Mouse (Mus musculus) megakaryocyte-erythroid progenitor cell, adult 5-6 weeks (primary cell): ENCODE results near the gene Gemin7. TPM values are rescaled to one million over a fixed set of nuclear protein-coding genes. Genes with fewer than 3 reads are reported as not detected.

ENCODE experiments used
- ATAC-seq: replicated peaks from 2 replicates; pipeline ENCODE4 v1.8.0; 2016; ENCODE audit warnings: mild to moderate bottlenecking, inconsistent platforms; ENCODE audit not compliant: severe bottlenecking, poor library complexity, low FRiP score, low TSS enrichment
- total RNA-seq, 2 experiments: library from RNA; stranded (forward) in 1 of 2; stranded (reverse) in 1 of 2; fragments of 200-1000, 215-1000 nt in 1 of 2; fragments of >200 nt in 1 of 2; fragmentation: Nextera tagmentation in 1 of 2; gene quantifications; 2 replicates each; pipeline ENCODE4 v1.2.3; 2014 to 2017

Gemin7 gene
- total RNA-seq, 2 experiments from 2014 or later, result 24.1 to 70.0 TPM

DNA sequence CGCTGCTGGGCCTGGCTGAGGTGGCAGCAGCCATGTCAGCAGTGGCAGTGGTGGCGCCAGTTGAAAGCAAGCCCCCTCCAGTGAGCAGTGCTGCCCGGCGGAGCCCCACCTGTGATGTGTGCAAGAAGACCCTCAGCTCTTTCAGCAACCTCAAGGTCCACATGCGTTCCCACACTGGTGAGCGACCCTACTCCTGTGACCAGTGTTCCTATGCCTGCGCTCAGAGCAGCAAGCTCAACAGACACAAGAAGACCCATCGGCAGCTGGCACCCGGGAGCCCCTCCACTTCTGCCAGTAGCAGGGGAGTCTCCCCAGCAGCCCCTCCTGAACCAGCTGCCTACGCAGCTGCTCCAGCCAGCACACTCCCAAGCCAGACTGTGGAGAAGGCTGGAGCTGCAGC is 2.4 kb upstream of the Gemin7 start:
- no peak for ATAC-seq

DNA sequence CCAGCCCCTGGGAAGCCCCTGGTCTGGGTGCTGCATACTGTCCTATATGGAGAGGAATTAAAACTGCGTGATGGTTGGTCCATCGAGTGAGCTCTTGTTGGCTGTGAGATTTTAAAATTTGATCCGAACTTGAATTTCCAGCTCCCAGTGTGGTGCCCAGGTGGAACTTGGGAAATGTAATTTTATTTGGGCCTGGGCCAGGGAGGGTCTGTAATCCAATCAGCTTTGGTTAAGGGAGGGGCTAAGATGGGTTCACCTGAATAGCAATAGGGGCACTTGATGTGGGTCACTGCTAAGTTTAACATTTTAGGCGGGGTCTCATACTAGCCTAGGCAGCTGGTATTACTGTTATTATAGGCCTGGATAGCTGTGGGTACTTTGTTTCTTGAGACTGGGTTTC is 1.0 kb upstream of the Gemin7 start:
- no peak for ATAC-seq

DNA sequence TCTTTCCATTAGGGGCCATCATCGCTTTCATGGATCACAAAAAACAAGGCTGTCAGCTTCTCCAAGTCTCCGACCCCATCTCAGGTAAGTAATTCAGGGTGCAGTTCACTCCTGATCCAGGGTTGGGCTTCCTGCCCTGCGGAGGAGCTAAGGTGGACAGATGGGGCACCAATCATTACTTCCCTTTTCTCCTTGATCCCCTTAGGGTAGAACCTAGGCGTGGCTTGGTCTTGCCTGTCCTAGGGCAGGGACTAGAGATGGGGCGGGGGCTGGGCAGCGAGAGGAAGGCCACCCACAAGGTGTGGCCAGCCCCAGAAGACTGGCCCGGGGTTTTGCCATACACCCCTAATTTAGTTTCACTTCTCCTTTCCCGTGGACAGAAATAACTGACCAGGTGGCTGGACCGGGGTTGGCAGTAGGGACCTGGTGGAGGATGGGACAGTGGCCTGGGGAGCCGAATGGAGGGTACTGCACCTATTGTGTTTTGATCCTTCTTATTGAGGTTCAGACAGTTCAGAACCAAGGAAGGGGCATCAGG is 551 bp upstream of the Gemin7 start:
- ATAC-seq, result peak; percentile 58

DNA sequence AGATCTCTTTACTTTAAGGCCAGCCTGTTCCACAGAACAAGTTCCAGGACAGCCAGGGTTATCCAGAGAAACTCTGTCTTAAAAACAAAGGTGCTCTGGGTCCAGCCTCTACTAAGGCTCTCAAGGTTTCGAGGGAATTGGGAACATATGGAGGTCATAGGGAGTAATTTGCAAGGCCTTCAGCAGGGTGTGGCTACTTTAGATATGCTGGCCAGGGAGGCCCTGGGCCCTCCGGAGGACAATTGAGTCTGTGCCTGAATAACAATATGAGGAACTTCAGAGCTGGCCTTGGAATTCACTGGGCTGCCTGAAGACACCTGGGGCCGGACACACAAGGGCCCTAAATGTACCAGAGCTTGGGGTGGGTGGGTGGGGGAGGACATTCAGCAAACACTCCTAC is 1.8 kb downstream of the Gemin7 start:
- no peak for ATAC-seq

DNA sequence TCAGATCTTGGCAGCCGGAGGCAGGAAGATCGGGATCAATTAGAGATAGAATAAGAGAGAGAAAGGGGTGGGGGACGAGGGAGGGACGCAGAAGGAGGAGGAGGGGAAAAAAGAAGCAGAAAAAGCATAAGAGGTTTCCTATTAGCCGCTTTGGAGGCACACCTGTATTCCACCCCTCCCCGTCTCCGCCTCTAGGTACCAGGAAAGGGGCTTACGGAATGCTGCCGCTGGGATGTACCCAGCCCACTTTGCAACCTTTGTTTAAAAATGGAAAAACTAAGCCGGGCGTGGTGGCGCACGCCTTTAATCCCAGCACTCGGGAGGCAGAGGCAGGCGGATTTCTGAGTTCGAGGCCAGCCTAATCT is 3.6 kb downstream of the Gemin7 start:
- no peak for ATAC-seq

DNA sequence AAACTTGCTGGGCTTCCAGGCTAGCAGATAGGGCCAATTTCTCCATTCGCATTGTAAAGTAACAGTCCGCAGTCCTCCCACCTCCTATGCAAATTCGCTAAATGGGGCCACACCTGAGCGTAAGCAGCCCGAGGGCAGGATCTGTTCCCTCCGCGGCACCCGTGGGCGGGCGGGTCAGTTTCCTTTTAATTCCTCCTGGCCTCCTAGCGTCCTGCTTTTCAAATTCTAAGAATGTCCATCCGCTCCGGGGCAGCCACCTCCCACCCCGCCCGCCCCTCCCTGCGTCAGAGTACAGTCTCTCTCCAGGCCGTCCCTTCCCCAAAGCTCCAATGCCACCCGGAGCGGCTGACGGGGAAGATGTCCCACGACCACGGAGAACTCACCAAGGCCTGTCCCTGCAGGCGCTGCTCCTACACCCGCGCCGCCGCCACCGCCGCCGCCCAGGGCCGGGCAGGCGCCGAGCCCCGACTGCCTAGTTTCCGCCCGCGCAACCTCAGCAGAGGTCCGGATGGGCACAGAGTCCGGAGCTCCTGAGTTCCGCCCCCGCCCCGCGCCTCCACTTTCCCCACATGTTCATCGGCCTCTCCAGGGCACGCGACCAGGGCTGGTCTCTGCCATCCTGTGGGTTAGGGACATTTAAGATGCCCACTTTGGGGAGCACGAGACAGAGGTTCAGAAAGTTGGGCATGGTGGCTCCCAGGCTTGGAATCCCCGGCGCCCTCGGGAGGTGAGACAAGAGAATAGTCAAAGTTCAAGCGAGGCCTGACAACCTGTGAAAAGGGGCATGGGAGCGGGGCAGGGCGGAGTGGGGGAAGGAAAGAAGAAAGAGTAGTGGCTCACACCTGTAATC is 4.2 kb downstream of the Gemin7 start:
- ATAC-seq, result peak; percentile 64

DNA sequence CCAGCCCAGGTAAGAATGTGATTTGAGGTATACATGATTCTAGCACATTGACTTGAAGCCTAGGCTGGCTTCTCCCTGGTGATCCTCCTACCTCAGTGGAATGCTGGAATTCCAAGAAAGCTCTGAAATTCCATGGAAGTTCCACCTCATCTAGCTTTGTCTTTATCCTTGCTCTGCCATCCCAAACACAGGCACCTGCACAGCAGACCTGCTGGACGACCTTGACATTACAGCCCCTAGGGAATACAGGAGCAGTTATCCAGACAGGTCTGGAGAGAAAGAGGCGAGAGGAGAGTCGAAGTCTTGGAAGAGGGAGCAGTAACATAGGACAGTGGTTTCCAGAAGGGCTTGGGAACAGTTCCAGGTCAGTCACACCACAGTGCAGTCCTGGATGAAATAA is 7.7 kb downstream of the Gemin7 start:
- ATAC-seq, result no peak

DNA sequence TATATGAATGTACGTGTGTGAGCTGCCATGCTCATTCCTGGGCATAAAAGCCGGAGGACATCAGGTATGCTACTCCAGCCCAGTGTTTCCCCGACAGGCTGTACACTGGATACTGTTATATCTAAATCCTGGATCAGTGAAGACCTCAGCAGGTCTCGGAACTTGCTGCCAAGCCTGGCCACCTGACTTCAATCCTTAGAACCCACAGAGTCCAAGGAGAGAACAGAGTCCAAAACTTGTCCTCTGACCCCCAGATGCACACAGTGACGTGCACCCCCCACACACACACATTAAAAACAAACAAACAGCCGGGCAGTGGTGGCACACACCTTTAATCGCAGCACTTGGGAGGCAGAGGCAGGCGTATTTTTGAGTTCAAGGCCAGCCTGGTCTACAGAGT is 10.0 kb downstream of the Gemin7 start:
- ATAC-seq, result no peak

DNA sequence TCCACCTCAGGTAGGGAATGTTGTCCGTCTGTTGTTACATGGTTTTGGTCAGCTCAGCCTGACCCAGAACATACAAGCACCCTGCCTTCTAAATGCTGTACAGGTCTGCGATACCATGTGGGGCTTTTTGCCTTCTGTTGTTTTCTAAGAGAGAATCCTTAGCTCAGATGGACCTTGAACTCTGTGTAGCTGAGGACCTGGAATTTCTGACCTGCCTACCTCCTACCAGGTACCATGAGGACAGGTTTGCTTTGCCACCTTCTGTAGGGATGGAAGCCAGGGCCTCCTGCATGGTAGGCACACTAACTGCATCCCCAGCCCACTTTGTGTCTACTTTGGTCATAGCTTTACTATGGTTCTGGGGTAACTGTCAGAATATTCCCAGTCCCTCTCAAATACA is 11.6 kb downstream of the Gemin7 start:
- no peak for ATAC-seq

DNA sequence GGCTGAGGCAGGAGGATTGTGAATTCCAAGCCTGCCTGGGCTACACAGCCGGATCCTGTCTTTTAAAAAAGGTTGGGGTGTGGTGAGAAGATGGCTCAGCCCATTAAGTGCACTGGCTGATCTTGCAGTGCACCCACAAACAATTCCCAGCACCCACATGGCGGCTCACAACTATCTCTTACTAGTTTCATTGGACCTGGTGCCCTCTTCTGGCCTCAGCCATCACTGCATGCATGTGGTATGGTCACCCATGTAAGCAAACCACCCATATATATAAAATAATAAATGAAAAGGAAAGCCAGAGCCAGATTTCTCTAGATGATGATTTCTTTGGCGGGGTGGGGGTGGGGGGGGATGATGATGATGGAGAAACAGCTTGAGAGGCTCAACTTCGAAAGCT is 12.9 kb downstream of the Gemin7 start:
- no peak for ATAC-seq

DNA sequence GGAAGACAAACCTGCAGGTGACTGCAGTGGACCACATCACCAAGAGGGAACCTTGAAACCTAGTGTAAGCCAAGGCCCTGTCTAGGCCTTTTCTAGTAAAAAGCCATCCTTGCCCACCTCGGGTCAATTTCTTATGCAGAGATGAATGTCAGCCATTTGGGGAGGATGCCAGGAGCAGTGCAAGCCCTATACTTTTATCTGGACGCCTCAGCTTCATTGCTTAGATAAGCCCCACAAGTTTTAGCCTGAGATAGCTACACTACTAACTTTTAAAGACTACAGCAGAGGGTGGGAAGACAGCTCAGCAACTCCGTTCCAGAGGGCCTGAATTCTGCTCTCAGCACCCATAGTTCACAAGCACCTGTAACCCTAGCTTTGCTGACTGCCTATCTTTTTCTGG is 13.5 kb downstream of the Gemin7 start:
- ATAC-seq, result peak; percentile 73

DNA sequence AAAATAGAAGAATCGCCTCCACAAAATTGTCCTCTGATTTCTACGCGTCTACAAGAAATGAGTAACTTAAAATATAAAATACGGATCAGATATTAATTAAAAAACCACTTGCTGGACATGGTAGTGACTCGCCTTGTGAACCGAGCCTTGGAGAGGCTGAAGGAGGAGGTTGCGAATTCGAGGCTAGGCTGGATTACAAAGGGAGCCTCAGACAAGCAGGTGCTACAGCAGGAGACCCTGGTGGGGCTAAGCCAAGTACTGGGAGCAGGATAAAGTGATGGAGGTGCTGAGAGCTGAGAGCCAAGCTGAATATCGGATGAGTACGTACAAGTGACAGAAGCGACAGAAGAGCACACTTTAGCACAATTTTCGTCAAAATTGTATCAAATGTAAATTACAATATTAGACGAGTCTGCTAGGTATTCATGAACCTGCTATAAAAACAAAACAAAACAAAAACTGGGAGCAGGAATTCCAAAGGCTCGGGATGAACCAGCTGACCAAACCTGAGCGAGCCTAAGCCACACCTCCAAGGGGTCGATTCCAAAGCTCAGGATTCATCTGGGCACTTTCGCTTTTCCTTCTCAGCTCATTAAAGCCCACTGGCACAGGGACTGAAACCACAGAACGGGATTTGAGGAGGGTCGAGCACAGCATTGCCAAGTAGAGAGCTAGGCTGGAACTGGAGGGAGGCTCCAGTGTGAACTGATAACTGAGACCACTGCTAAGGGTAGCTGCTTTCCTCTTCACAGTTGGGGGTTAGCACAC is 14.6 kb downstream of the Gemin7 start, which contains the start of gene Ppp1r37:
Ppp1r37 (minus strand) TSS at position 434 of the 768 bp plus-strand sequence.
- no peak for ATAC-seq

DNA sequence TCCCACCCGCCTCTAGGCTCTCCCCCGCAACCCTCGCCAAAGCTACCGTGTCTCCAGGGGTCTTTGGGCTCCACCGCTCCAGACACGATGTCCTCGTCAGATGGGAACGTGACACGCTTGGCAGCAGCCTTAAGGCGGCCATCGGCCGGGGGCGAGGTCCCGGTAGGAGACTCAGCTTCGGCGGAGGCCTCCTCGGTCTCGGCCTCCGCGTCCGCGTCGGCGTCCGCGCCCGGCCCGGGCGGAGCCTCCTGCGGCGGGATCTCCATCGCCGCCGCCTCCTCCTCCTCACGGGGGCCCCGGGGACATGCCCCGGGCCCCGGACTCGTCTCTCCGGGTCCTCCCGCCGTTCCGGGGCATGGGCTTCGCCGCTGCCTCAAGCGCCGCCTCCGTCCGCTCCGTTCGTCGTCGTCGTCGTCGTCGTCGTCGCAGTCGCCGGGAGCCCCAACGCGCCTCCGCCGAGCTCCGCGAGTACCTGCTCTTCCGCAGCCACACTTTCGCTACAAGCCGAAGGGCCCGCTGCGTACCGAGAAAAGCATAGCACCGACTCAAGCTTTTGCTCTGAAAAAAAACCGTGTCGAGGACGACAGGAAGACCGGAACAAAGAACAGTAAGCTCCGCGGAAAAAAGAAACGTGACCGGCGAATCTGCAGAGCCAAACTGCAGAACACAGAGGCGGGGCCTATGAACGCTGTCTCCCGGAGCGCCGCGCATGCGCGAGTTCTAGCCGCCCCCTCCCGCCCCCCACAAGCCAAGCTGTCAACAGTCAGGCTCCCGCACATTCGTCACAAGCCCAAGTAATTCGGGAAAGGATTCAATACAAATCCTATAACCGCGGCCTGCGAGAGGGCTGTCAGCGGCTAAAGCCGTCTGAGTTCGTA is 15.4 kb downstream of the Gemin7 start:
- ATAC-seq, result peak; percentile 61

DNA sequence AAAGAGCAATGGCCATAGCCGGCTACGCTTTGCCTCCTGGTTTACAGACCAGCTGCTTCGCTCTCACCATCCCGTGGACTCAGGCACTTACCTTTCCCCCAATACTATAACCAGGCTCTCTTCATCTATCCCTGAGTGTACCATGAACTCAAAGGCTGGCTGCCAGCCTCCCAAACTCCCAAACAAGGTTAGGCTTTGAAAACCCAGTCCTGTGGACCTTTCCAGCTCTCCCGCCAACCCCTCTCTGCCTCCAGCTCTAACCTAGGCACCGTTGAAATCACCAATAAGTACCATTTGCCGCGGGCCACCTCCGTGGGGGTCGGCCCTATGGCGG is 16.0 kb downstream of the Gemin7 start:
- no peak for ATAC-seq

DNA sequence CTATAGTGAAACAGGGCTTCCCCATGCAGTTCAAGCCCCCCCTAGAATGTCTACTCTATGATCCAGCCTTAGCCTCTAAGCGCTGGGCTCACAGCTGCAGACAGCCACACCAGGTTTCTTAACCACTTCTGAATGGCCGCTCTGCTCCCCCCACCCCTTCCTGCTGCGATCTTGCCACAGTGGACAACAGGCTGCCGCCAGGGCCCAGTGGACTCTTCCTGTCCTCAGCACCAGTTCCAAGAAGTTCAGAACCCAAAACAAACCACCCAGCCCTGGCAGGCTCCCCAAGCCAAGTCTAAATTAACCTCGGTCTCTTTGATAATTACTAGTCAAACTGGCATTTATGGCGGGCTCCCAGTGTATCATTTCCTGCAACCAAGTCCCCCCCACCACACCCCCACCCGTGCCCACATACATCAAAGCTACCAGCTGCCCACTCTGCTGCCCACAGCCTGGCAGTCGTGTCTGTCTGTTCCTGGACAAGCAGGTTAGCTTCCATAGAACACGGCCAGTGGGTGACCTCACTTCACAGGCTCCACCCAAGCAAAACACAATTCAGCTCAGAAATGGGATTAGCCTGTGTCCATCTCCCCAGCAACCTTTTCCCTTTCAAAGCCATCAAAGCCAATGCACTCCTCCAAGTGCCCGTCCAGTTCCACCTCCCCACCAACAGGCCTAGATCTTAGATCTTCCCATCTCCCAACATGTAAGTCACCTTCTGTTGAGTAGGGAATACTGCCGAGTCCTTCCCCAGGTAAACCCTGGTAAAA is 16.7 kb downstream of the Gemin7 start:
- ATAC-seq, result no peak

DNA sequence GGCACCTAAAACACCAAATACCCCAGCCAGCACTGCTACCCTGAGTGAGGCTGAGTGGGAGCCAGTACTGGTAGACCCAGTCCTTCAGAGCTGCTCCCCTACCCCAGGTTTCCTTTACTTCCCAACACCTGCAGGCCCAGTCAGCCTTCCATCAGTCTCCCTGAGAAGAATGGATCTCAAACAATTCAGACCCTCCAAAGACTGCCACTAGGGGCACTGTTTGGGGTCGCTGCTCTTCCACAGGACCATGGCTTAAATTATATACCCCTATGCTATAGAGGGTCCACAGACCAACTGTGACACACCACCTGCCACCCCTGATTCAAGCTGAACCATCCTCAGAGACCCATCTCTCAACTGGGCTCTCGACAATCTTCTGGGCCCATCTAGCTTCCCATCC is 18.4 kb downstream of the Gemin7 start:
- ATAC-seq, result no peak

DNA sequence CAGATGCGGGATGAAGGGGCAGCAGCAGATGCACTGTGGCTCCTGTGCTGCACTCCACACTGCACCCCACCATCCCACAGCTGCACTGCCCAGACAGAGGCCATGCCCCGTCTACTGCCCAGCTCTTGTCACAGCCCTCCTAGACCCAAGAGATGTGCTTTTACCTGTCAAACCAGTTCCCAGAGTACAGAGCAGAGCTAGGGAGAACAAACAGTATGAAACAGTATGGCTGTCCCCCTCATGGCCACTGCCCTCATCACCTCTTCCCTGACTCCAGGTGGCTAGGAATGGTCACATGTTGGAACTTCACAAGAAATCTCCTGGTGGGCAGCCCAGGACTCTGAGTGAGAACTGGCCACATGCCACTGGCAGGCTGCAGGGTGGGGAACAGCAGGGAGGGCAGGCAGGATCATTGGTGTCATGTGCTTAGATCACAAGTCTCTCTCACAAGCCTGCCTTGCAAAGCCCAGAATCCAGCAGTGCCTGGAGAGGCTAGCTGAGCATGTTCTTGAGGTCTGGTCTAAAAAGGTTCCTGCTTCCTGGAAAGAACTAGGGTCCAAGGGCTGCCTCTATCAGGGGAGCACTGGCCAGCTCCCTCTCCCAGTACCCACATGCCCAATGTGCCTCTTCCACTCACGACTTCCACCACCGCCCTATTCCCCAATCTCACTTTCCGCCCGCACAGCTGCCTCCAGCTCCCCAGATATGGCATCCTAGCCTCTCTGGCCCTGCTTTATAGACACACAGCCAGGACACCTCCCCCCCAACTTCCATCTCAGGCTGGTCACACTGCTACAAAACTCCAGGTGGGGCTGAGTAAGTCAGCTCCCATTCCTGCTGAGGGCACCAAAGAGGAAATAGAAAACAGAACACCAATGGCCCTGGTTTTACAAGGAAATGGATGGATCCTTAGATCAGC is 19.2 kb downstream of the Gemin7 start:
- no peak for ATAC-seq

DNA sequence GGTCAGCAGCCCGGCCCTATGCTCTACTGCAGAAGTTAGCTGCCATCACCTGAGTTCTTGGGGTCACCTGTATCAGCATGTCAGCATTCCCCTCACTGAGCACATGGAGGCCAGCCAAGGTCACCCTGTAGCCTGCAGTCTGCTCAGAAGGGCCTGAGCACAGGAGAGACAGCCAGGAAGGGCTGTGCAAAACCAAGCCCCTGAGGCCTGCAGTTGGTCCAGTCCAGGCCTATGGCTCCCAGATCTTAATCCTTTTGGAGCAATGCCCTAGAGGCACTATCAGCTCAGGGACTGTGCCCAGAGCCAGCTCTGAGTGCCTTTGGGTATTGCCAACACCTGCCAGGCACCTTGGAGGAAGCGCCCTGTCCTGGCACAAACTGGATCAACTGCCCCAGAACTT is 20.3 kb downstream of the Gemin7 start:
- ATAC-seq, result no peak
